In genomic region chr3:99253497-99254451, GRCm38 (mm10) we compare ENCODE assay signal across 8 mouse cellular contexts. TPM values are rescaled to one million over a fixed set of nuclear protein-coding genes. Genes with fewer than 3 reads are reported as not detected.
A peak's percentile ranks its signal among the peaks of the same experiment; 100 is the strongest.
DNase-seq lines count a peak whose midpoint lies in the region; ATAC-seq and TF ChIP-seq lines count a peak whose summit lies in the region.

No protein-coding gene starts in this region.

- ATAC-seq in embryonic facial prominence, embryonic 11.5 days (replicated peaks; ENCODE audit: insufficient number of reproducible peaks, low FRiP score, low TSS enrichment, low read depth) = 0 out of 2 replicates have a peak, but pooled peaks have one; percentile 60
- ATAC-seq in heart, postnatal 0 days (ENCODE audit: insufficient read depth, low read depth) = peak; percentile 25; the same call in 1 of the 2 replicates
- peak; percentile 32 for ATAC-seq in liver, embryonic 11.5 days (replicated peaks; ENCODE audit: low FRiP score)
- peak; percentile 56 for ATAC-seq in neural tube, embryonic 13.5 days (ENCODE audit: low read depth)

- no peak for TF ChIP-seq POLR2A in thymus, adult 2 months (IDR thresholded peaks at IDR 0.05; ENCODE audit: control insufficient read depth, extremely low read depth, insufficient read depth, low read length, poor library complexity)

- under 1% methylated on average over 73 of the region's 73 CpGs for WGBS in embryonic facial prominence, embryonic 11.5 days
- 1% methylated on average over 70 of the region's 73 CpGs for WGBS in heart, postnatal 0 days
- WGBS in liver, embryonic 11.5 days = under 1% methylated on average over 73 of the region's 73 CpGs
- under 1% methylated on average over 72 of the region's 73 CpGs for WGBS in neural tube, embryonic 13.5 days
- 1% methylated on average over 73 of the region's 73 CpGs for WGBS in thymus, adult 2 months

- peak overlapping the region; percentile 64 for H3K9ac ChIP-seq in embryonic facial prominence, embryonic 11.5 days (replicated peaks; ENCODE audit: low read length)
- H3K9ac ChIP-seq in heart, postnatal 0 days (replicated peaks; ENCODE audit: low read depth, low read length) = peak overlapping the region; percentile 40; the same call in 1 of the 2 replicates
- peak overlapping the region; percentile 25; the same call in 1 of the 2 replicates for H3K9ac ChIP-seq in liver, embryonic 11.5 days (ENCODE audit: low read depth, low read length)
- H3K9ac ChIP-seq in neural tube, embryonic 13.5 days = peak overlapping the region; percentile 12; the same call in 1 of the 2 replicates

- peak overlapping the region; percentile 22; the same call in 1 of the 2 replicates for H3K27ac ChIP-seq in embryonic facial prominence, embryonic 11.5 days (replicated peaks; ENCODE audit: low read depth, low read length)
- no peak overlapping the region for H3K27ac ChIP-seq in heart, postnatal 0 days (ENCODE audit: low read depth)
- no peak overlapping the region for H3K27ac ChIP-seq in liver, embryonic 11.5 days (ENCODE audit: low read depth, low read length)
- H3K27ac ChIP-seq in neural tube, embryonic 13.5 days (replicated peaks) = no peak overlapping the region
- no peak overlapping the region for H3K27ac ChIP-seq in thymus, adult 2 months (ENCODE audit: control insufficient read depth, insufficient read depth, low read length)

- peak overlapping the region; percentile 50 for H3K4me3 ChIP-seq in embryonic facial prominence, embryonic 11.5 days (ENCODE audit: low read depth, low read length)
- H3K4me3 ChIP-seq in heart, postnatal 0 days (ENCODE audit: low read depth, low read length) = peak overlapping the region; percentile 55
- H3K4me3 ChIP-seq in liver, embryonic 11.5 days (ENCODE audit: low read depth, low read length) = peak overlapping the region; percentile 38
- peak overlapping the region; percentile 33 for H3K4me3 ChIP-seq in neural tube, embryonic 13.5 days
- no peak overlapping the region for H3K4me3 ChIP-seq in thymus, adult 2 months (ENCODE audit: control insufficient read depth, insufficient read depth, low read length)

- H3K27me3 ChIP-seq in embryonic facial prominence, embryonic 11.5 days (ENCODE audit: control insufficient read depth, insufficient read depth, low read length) = peaks cover 70% of the 10 kb centered on the region
- H3K27me3 ChIP-seq in heart, postnatal 0 days (ENCODE audit: control insufficient read depth, insufficient read depth, low read length) = peaks cover 99% of the 10 kb centered on the region
- H3K27me3 ChIP-seq in liver, embryonic 11.5 days (replicated peaks; ENCODE audit: control insufficient read depth, insufficient read depth, low read length) = peaks cover 100% of the 10 kb centered on the region
- H3K27me3 ChIP-seq in neural tube, embryonic 13.5 days = peaks cover 100% of the 10 kb centered on the region
- peaks cover 38% of the 10 kb centered on the region for H3K27me3 ChIP-seq in thymus, adult 2 months (ENCODE audit: control insufficient read depth, insufficient read depth, low read length)

- H3K4me2 ChIP-seq in embryonic facial prominence, embryonic 11.5 days (ENCODE audit: low read depth, low read length) = peak overlapping the region; percentile 89
- peak overlapping the region; percentile 81 for H3K4me2 ChIP-seq in heart, postnatal 0 days (ENCODE audit: low read depth, low read length)
- H3K4me2 ChIP-seq in liver, embryonic 11.5 days = peak overlapping the region; percentile 67
- H3K4me2 ChIP-seq in neural tube, embryonic 13.5 days = peak overlapping the region; percentile 53

- no peaks in the 10 kb centered on the region for H3K9me3 ChIP-seq in embryonic facial prominence, embryonic 11.5 days (replicated peaks; ENCODE audit: control insufficient read depth, low read length)
- no peaks in the 10 kb centered on the region for H3K9me3 ChIP-seq in heart, postnatal 0 days (replicated peaks; ENCODE audit: control insufficient read depth, low read length)
- no peaks in the 10 kb centered on the region for H3K9me3 ChIP-seq in liver, embryonic 11.5 days (ENCODE audit: control insufficient read depth, low read length)
- H3K9me3 ChIP-seq in neural tube, embryonic 13.5 days = no peaks in the 10 kb centered on the region

- no peaks in the 10 kb centered on the region for H3K36me3 ChIP-seq in embryonic facial prominence, embryonic 11.5 days (replicated peaks; ENCODE audit: control insufficient read depth, insufficient read depth, low read depth, low read length)
- no peaks in the 10 kb centered on the region for H3K36me3 ChIP-seq in heart, postnatal 0 days (replicated peaks; ENCODE audit: control insufficient read depth, insufficient read depth, low read length)
- no peaks in the 10 kb centered on the region for H3K36me3 ChIP-seq in liver, embryonic 11.5 days (ENCODE audit: control insufficient read depth, insufficient read depth, low read length)
- H3K36me3 ChIP-seq in neural tube, embryonic 13.5 days = no peaks in the 10 kb centered on the region
- no peaks in the 10 kb centered on the region for H3K36me3 ChIP-seq in thymus, adult 2 months (ENCODE audit: control insufficient read depth, insufficient read depth, low read length)

- DNase-seq in urinary bladder, postnatal 25 days (ENCODE audit: low spot score) = peak; percentile 27
- DNase-seq in urinary bladder, postnatal 14 days (ENCODE audit: low spot score) = no peak
- peak; percentile 63 for DNase-seq in embryonic facial prominence, embryonic 11.5 days (ENCODE audit: low spot score)
- no peak for DNase-seq in heart, postnatal 0 days (ENCODE audit: low spot score)
- DNase-seq in liver, embryonic 11.5 days (ENCODE audit: low spot score) = peak; percentile 64
- no peak for DNase-seq in cerebellum, adult 11-12 months
- DNase-seq in thymus, adult 2 months = no peak

- no peak for TF ChIP-seq EP300 in heart, postnatal 0 days (IDR thresholded peaks at IDR 0.05; ENCODE audit: low read depth)

- no peak for TF ChIP-seq CTCF in heart, postnatal 0 days (IDR thresholded peaks at IDR 0.05; ENCODE audit: low read depth)
- no peak for TF ChIP-seq CTCF in thymus, adult 2 months (IDR thresholded peaks at IDR 0.05; ENCODE audit: borderline replicate concordance, control insufficient read depth, extremely low read depth, insufficient read depth, low read length, poor library complexity)

- no peaks in the 10 kb centered on the region; the same call in 1 of the 2 replicates for H3K4me1 ChIP-seq in embryonic facial prominence, embryonic 11.5 days (ENCODE audit: control insufficient read depth, insufficient read depth, low read length)
- H3K4me1 ChIP-seq in heart, postnatal 0 days (ENCODE audit: control insufficient read depth, insufficient read depth) = peaks cover 9% of the 10 kb centered on the region; the same call in 1 of the 2 replicates
- peaks cover 3% of the 10 kb centered on the region for H3K4me1 ChIP-seq in liver, embryonic 11.5 days (replicated peaks; ENCODE audit: control insufficient read depth, insufficient read depth, low read length)
- peaks cover 10% of the 10 kb centered on the region for H3K4me1 ChIP-seq in neural tube, embryonic 13.5 days (replicated peaks)
- no peaks in the 10 kb centered on the region; the same call in none of the 2 replicates for H3K4me1 ChIP-seq in thymus, adult 2 months (replicated peaks; ENCODE audit: control insufficient read depth, insufficient read depth, low read length)

RNA-seq across cellular contexts. Expression of gene Tbx15, which starts 13.6 kb away (rescaled TPM):
- 7.1 and 8.3 TPM in 2 replicates for polyA plus RNA-seq in embryonic facial prominence, embryonic 11.5 days (2014; fragmentation: Nextera tagmentation; extraction: Ambion mirVana)
- 0.23 and 1.5 TPM in 2 replicates for total RNA-seq in heart, postnatal 0 days (2014; rRNA removed; ENCODE audit: low replicate concordance)
- polyA plus RNA-seq in heart, postnatal 0 days (2015; fragmentation: Nextera tagmentation; extraction: Ambion mirVana) = 0.03 and 0.10 TPM in 2 replicates
- 0.29 and 0.45 TPM in 2 replicates for polyA plus RNA-seq in liver, embryonic 11.5 days (2014; fragmentation: Nextera tagmentation; extraction: Ambion mirVana)
- polyA plus RNA-seq in neural tube, embryonic 13.5 days (2015; fragmentation: Nextera tagmentation; extraction: Ambion mirVana) = 0.32 and 1.1 TPM in 2 replicates
- 0.34 and 0.62 TPM in 2 replicates for polyA plus RNA-seq in thymus, adult 2 months (2012; rRNA removed)

Comparison
In these comparisons a context has a peak if more than half of its experiments do, and no peak if none do; other contexts are left out.
1. DNase-seq: peak in urinary bladder, postnatal 25 days (single experiment), embryonic facial prominence, embryonic 11.5 days (single experiment) and liver, embryonic 11.5 days (single experiment); none in urinary bladder, postnatal 14 days (single experiment), heart, postnatal 0 days (single experiment), cerebellum, adult 11-12 months (single experiment) and thymus, adult 2 months (single experiment).
2. H3K9ac ChIP-seq: peak in every context shown above with its lines; median percentile 64 in embryonic facial prominence, embryonic 11.5 days; 40 in heart, postnatal 0 days; 25 in liver, embryonic 11.5 days; 12 in neural tube, embryonic 13.5 days.
3. Peak in every context shown above with its lines, with median percentiles within 50 percentile points of each other: ATAC-seq and H3K4me2 ChIP-seq.